Mouse (Mus musculus) heart, postnatal 0 days (tissue): ENCODE measurements around the gene Apex1.

ENCODE experiments used
- CTCF ChIP-seq: IDR thresholded peaks from 2 replicates; pipeline ENCODE4 v1.5.1; 2016; ENCODE audit warnings: antibody characterized with exemption, control low read depth, low read depth
- EP300 ChIP-seq: IDR thresholded peaks from 2 replicates; pipeline ENCODE4 v1.6.1; 2016; ENCODE audit warnings: antibody characterized with exemption, low read depth

DNA sequence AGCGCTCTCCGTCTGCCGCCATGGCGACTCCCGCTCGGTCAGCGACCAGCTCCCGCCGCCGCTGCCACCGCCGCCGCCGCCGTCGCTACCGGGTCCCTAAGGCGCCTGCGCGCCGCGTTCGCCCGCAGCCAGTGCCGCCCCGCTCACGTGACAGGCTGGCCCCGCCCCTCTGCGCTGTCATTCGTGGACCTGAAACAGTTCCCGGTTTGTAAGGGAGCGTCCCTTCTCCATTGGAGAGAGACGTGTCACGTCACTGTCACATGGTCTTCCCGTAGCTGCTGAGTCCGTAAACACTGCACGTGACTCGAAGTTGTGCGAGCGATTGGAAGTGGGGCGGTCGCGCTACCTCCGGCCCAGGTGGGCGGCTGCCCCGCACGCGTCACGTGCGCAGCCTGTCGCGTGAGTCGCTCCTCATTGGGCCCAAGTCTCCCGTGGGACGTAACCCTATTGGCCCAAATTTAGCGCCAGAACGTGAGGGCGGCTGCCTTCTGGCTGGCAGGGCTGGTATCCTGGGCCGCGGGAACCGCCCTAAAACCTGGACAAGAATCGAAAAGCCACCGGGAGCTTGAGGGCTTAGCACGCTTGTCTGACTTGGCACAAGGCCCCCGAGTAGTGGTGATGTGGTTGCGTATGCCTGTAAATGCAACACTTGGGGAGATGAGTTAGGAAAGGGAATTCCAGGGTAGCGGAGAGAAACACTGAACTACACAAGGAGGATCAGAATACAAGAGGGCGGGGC, 6.2 kb downstream of the Apex1 start, which contains the start of the genes Pip4p1 and Pnp:
- TF ChIP-seq CTCF (no peak), EP300 (no peak)
